In the genomic region with DNA sequence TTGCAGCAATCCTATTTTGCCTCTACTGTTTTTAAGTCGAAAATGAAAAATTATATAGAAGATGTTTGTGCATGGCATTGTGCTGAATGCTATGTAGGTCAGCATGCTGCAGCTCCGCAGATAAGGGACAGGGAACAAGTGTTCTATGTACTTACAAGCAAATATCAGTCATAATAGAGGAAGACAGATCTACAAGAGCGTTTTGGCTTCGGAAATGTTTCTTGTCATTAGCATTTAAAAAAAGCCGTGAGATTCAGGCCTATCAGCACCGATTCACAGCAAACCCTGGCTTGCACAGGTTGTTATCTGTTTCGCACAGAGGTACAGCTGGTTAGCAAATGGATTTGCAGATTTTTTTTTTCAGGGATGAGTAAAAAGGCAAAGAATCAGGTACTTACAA, we compare ENCODE assay signal across 20 mouse cellular contexts.
DNase-seq lines count a peak whose midpoint lies in the region; ATAC-seq lines count a peak whose summit lies in the region.
"Had no signal": no experiment of that assay in that cellular context is flagged by ENCODE, and none has a peak within 500 bp of the region (broad histone marks: within the 10 kb centered on the region; RNA-seq: fewer than 3 reads in every experiment).

No protein-coding gene starts in this region.

- ATAC-seq in hindbrain, embryonic 15.5 days (ENCODE audit: low FRiP score, low read depth), result no peak
- ATAC-seq in hindbrain, embryonic 11.5 days (ENCODE audit: low FRiP score), result no peak
- ATAC-seq in megakaryocyte progenitor cell, adult 5-6 weeks (replicated peaks; ENCODE audit: poor library complexity), result peak; percentile 89
- no peak for ATAC-seq in frontal cortex, adult (ENCODE audit: low TSS enrichment)
- ATAC-seq: intestine, postnatal 0 days; Patski had no signal

- H3K9me3 ChIP-seq in hindbrain, embryonic 15.5 days, result no peaks in the 10 kb centered on the region
- no peaks in the 10 kb centered on the region for H3K9me3 ChIP-seq in hindbrain, embryonic 11.5 days (ENCODE audit: control insufficient read depth, low read length)
- H3K9me3 ChIP-seq: neural tube, embryonic 12.5 days; stomach, embryonic 15.5 days had no signal

- 0 out of 2 replicates have a peak overlapping the region, but pooled peaks have one; percentile 25 for H3K27ac ChIP-seq in hindbrain, embryonic 15.5 days (replicated peaks)
- H3K27ac ChIP-seq in hindbrain, embryonic 11.5 days (ENCODE audit: low read depth, low read length), result no peak overlapping the region
- H3K27ac ChIP-seq: kidney, postnatal 0 days; liver, embryonic 14.5 days; macrophage; neural tube, embryonic 12.5 days; stomach, embryonic 15.5 days had no signal

- H3K4me1 ChIP-seq in hindbrain, embryonic 15.5 days (replicated peaks), result no peaks in the 10 kb centered on the region; the same call in 1 of the 2 replicates
- H3K4me1 ChIP-seq in hindbrain, embryonic 11.5 days (replicated peaks; ENCODE audit: control insufficient read depth, insufficient read depth, low read length), result no peaks in the 10 kb centered on the region
- H3K4me1 ChIP-seq: neural tube, embryonic 12.5 days; stomach, embryonic 15.5 days had no signal

- DNase-seq in hindbrain, embryonic 11.5 days (ENCODE audit: low spot score), result no peak
- DNase-seq in brain, adult 2 months (ENCODE audit: low read depth, low spot score), result peak; percentile 24
- DNase-seq in retina, embryonic 14.5 days (ENCODE audit: low spot score), result peak; percentile 38
- DNase-seq in adrenal gland, adult (ENCODE audit: inconsistent age in 2 of 2, low spot score in 1 of 2), result no peak
- DNase-seq: adrenal gland, postnatal 10 days; cerebellum, adult 11-12 months; cerebellum, postnatal 14 days; embryo, embryonic 11 days; right cerebral cortex, postnatal 25 days; thymus, adult 2 months had no signal

- no peaks in the 10 kb centered on the region for H3K27me3 ChIP-seq in hindbrain, embryonic 15.5 days
- no peaks in the 10 kb centered on the region for H3K27me3 ChIP-seq in hindbrain, embryonic 11.5 days (ENCODE audit: control insufficient read depth, insufficient read depth, low read length)
- H3K27me3 ChIP-seq: neural tube, embryonic 12.5 days; stomach, embryonic 15.5 days had no signal

- 67% methylated on average over 7 of the region's 7 CpGs for WGBS in hindbrain, embryonic 15.5 days
- 88% methylated on average over 7 of the region's 7 CpGs for WGBS in hindbrain, embryonic 11.5 days

- H3K4me3 ChIP-seq in hindbrain, embryonic 15.5 days, result no peak overlapping the region
- no peak overlapping the region for H3K4me3 ChIP-seq in hindbrain, embryonic 11.5 days (ENCODE audit: low read depth, low read length)
- H3K4me3 ChIP-seq: neural tube, embryonic 12.5 days; stomach, embryonic 15.5 days had no signal

- no peak overlapping the region for H3K4me2 ChIP-seq in hindbrain, embryonic 15.5 days
- H3K4me2 ChIP-seq in hindbrain, embryonic 11.5 days (replicated peaks; ENCODE audit: low read depth, low read length), result no peak overlapping the region
- H3K4me2 ChIP-seq: neural tube, embryonic 12.5 days; stomach, embryonic 15.5 days had no signal

- H3K36me3 ChIP-seq in hindbrain, embryonic 15.5 days, result no peaks in the 10 kb centered on the region
- no peaks in the 10 kb centered on the region for H3K36me3 ChIP-seq in hindbrain, embryonic 11.5 days (ENCODE audit: control insufficient read depth, insufficient read depth, low read length)
- H3K36me3 ChIP-seq: neural tube, embryonic 12.5 days; stomach, embryonic 15.5 days had no signal

- H3K9ac ChIP-seq in hindbrain, embryonic 15.5 days, result no peak overlapping the region
- no peak overlapping the region for H3K9ac ChIP-seq in hindbrain, embryonic 11.5 days (ENCODE audit: low read depth, low read length)
- H3K9ac ChIP-seq: liver, embryonic 14.5 days; neural tube, embryonic 12.5 days; stomach, embryonic 15.5 days had no signal

Comparison
In these comparisons a context has a peak if more than half of its experiments do, and no peak if none do; other contexts are left out.
1. DNase-seq: peak in brain, adult 2 months (single experiment) and retina, embryonic 14.5 days (single experiment); none in hindbrain, embryonic 11.5 days (single experiment) and adrenal gland, adult (0 of 2).